Mouse (Mus musculus): Measurements from ENCODE around the gene Gm10778. TPM values are rescaled to one million over a fixed set of nuclear protein-coding genes. Genes with fewer than 3 reads are reported as not detected.
"Not testable (repeated sequence)": the region's sequence is repeated elsewhere in the genome, so short reads cannot be mapped to it uniquely, and the experiment has no call there.

Gene Gm10778
- polyA plus RNA-seq, 1 experiment from 2014 or later: 1.7 TPM

DNA sequence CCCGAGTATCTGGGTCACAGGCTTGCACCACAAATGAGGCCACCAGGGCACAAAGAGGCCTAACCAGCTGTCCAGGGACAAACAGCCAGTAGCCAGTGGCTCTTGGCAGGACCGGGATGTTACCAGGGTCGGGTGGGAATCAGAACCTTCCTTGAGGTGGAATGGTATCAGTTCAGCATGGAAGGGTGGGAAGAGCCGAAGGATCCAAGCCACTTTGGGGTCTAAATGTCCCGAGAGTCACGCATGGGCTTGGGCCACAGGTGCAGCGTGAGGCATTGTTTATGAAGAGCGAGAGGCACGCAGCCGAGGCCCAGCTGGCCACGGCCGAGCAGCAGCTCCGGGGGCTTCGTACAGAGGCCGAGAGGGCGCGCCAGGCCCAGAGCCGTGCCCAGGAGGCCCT, 4.1 kb upstream of the Gm10778 start:
- Histone ChIP-seq H3K36me3 (replicated peaks) (no peaks in the 10 kb centered on the region), H3K9me3 (replicated peaks) (no peaks in the 10 kb centered on the region), H3K27me3 (no peaks in the 10 kb centered on the region), H3K4me2 (0 out of 2 replicates have a peak overlapping the region, but pooled peaks have one; percentile 99), H3K4me1 (replicated peaks) (peaks cover 34% of the 10 kb centered on the region), H3K9ac (no peak overlapping the region), H3K4me3 (replicated peaks) (no peak overlapping the region), H3K27ac (replicated peaks) (no peak overlapping the region)
- 82% methylated on average over 18 of the region's 18 CpGs for WGBS (ENCODE audit: insufficient replicate concordance)
- no peak for ATAC-seq (ENCODE audit: insufficient read depth)

DNA sequence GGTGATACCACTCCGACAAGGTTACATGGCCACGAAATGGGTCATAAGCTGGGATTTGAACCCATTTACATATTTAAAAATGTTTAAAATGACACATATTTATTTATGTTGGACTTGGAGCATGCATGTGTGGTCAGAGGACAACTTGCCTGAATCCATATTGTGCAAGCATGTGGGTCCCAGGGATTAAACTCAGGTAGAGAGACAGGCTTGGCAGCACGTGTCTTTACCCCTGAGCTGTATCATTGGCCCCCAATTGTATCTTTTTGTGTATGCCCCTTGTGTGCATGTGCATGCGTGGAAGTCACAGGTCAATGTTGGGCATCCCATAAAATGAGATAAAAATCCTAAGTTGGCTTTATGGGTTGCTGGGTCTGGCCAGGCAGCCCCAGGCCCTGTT, 3.5 kb upstream of the Gm10778 start:
- Histone ChIP-seq H3K27me3 (no peaks in the 10 kb centered on the region), H3K27ac (replicated peaks) (no peak overlapping the region), H3K4me2 (no peak overlapping the region), H3K9me3 (replicated peaks) (no peaks in the 10 kb centered on the region), H3K9ac (no peak overlapping the region), H3K4me3 (replicated peaks) (no peak overlapping the region), H3K4me1 (replicated peaks) (peaks cover 40% of the 10 kb centered on the region), H3K36me3 (replicated peaks) (no peaks in the 10 kb centered on the region)
- ATAC-seq (ENCODE audit: insufficient read depth): no peak
- WGBS (ENCODE audit: insufficient replicate concordance): 71% methylated on average over 4 of the region's 4 CpGs

DNA sequence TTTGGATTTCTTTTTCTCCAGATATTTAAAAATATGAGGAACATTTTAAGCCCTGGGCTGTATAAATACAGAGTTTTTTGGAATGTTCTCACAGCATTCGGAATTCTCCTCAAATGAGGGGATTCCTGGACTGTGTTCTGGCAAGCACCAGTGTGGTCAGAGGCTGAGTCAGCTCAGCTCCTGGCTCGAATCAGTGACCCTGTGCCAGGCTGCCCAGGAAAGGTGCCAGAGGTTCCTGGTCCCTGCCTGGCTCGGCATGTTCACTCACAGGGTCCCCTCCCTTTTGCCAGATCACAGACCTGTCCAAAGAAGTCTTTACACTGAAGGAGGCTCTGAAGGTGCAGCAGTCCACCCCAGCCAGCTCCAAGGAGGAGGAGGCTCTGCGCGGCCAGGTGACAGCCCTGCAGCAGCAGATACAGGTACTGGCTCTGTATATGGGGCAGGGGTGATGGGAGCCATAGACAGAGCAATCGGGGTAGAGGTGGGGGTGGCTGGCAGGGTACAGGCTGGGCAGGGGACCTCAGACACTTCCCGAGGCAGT, 2.8 kb upstream of the Gm10778 start:
- H3K4me2 ChIP-seq: no peak overlapping the region
- ATAC-seq (ENCODE audit: insufficient read depth): no peak
- 65% methylated on average over 7 of the region's 7 CpGs for WGBS (ENCODE audit: insufficient replicate concordance)

DNA sequence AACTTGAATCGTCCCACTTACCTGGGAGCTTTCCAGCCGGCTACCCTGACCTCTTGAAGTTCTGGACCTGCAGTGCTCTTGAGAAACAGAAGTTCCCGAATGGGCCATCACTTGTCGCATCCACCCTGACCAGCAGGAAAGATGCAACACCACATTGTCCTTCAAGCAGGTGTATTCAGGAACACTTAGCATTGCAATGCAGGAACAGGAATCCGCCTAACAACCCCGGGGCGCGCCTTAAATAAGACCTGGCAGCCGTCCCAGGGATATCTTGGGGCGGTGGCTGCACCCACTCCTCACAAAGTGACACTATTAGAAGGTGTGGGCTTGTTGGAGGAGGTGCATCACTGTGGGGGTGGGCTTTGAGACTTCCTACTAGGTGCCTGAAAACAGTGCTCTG, 6.3 kb downstream of the Gm10778 start:
- no peak overlapping the region for H3K4me2 ChIP-seq
- H3K36me3 ChIP-seq (replicated peaks): peaks cover 27% of the 10 kb centered on the region
- no peak overlapping the region for H3K9ac ChIP-seq
- WGBS (ENCODE audit: insufficient replicate concordance): 84% methylated on average over 10 of the region's 10 CpGs
- no peaks in the 10 kb centered on the region for H3K27me3 ChIP-seq
- no peak overlapping the region for H3K27ac ChIP-seq (replicated peaks)
- no peak for ATAC-seq (ENCODE audit: insufficient read depth)
- peaks cover 8% of the 10 kb centered on the region; the same call in 1 of the 2 replicates for H3K4me1 ChIP-seq (replicated peaks)
- H3K4me3 ChIP-seq (replicated peaks): no peak overlapping the region
- no peaks in the 10 kb centered on the region; the same call in 1 of the 2 replicates for H3K9me3 ChIP-seq (replicated peaks)

More for the DNA sequence above, 2.8 kb upstream of the Gm10778 start:
- Histone ChIP-seq H3K4me3 (replicated peaks) (no peak overlapping the region), H3K27ac (replicated peaks) (no peak overlapping the region), H3K9ac (no peak overlapping the region), H3K4me1 (replicated peaks) (peaks cover 43% of the 10 kb centered on the region), H3K36me3 (replicated peaks) (no peaks in the 10 kb centered on the region), H3K27me3 (no peaks in the 10 kb centered on the region), H3K9me3 (replicated peaks) (no peaks in the 10 kb centered on the region)

DNA sequence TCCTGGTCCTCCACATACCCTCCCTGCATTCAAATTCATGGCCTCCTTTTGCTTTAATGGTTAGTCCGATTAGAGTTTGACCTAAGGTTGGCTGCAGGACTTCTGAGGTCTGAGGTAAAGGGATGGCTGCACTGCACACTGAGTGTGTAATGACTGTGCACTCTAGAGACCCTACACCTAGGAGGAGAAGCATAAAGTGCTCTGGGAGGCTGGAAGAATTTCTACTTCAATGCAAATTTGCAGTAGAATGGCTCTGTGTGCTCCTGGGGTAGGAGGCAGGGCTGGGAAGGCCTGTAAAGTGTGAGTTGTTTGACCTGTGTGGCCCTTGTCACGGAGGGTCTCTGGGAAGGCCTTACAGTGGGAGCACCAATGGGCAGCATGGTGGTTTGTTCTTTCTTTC, 7.3 kb downstream of the Gm10778 start:
- 94% methylated on average over 2 of the region's 2 CpGs for WGBS (ENCODE audit: insufficient replicate concordance)
- 0 out of 2 replicates have a peak, but pooled peaks cover 2% of the 10 kb centered on the region for H3K4me1 ChIP-seq (replicated peaks)
- H3K9me3 ChIP-seq (replicated peaks): no peaks in the 10 kb centered on the region; the same call in 1 of the 2 replicates
- H3K27me3 ChIP-seq: no peaks in the 10 kb centered on the region
- H3K4me2 ChIP-seq: no peak overlapping the region
- H3K9ac ChIP-seq: no peak overlapping the region
- peaks cover 27% of the 10 kb centered on the region for H3K36me3 ChIP-seq (replicated peaks)
- H3K4me3 ChIP-seq (replicated peaks): no peak overlapping the region
- no peak overlapping the region for H3K27ac ChIP-seq (replicated peaks)
- ATAC-seq (ENCODE audit: insufficient read depth): no peak

DNA sequence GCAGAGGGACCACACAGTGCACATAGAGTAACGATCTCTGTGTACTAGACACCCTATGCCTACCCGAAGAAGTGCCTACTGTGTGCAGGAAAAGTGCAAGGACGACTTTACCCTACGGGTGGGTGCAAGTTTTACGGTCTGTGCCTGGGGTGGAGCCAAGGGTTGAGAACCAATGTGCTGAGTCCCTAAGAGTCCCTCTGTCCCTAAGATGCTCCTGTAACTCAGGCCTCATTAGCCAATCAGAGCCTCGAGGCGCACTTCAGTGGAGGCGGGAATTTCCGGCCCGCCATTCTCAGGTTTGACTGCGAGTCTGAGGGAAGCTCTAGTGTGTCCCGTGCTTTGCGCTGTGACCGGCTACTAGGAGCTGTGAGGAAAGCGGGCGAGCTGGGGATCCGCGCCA, 38.3 kb downstream of the Gm10778 start:
- ATAC-seq (ENCODE audit: insufficient read depth); H3K4me1 ChIP-seq (replicated peaks); H3K4me3 ChIP-seq (replicated peaks); H3K9me3 ChIP-seq (replicated peaks); H3K27ac ChIP-seq (replicated peaks); H3K27me3 ChIP-seq; H3K9ac ChIP-seq; H3K4me2 ChIP-seq; H3K36me3 ChIP-seq (replicated peaks): not testable (repeated sequence)
- no CpG with 5 or more reads among the region's 18 CpGs for WGBS (ENCODE audit: insufficient replicate concordance)

DNA sequence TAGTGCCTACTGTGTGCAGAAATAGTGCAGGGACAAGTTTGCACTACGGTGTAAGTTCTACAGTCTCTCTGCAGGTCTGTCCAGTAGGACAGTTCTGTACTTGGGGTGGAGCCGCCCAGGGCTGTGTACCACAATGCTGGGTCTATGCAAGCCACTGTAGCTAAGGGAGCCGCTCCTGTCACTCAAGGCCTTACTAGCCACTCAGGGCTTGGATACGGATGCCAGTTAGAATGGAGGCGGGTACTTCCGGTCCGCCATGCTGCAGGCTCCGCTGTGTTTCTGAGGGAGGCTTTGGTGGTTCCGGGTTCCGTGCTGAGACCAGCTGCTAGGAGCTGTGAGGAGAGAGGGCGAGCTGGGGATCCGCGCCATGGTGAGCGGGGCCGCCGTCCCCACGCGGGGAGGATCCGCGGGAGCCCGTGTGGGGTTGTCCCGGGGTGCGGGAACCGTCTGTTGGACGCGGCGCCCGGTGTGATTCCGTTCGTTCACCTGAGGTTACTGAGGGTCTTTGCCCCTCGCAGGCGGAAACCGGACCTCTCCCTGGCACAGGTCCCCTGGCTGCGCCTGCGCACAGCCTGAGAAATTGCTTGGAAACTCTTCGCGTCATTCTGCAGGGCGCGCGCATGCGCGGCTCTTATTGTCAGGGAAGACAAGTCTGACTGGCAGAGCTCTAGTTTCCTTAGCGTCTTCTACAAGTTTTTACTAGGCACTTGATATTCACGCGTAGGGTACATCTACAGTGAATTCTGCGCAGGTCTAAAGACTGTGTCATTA, 55.9 kb downstream of the Gm10778 start, which contains the start of gene Zfp433:
Gene Zfp433, plus strand, starts transcription at position 295 of the 771 bp plus-strand sequence.
- H3K4me1 ChIP-seq (replicated peaks); H3K4me3 ChIP-seq (replicated peaks); H3K36me3 ChIP-seq (replicated peaks); H3K9me3 ChIP-seq (replicated peaks); H3K4me2 ChIP-seq; H3K27me3 ChIP-seq; H3K9ac ChIP-seq; H3K27ac ChIP-seq (replicated peaks): not testable (repeated sequence)
- WGBS (ENCODE audit: insufficient replicate concordance): no CpG with 5 or more reads among the region's 46 CpGs
- ATAC-seq (ENCODE audit: insufficient read depth): peak; percentile 99

Other genes with a start within 250 kb of the Gm10778 start
- 9.5 and 11.5 TPM in 2 replicates for gene Nfic, start 193.4 kb upstream of the Gm10778 start, polyA plus RNA-seq (2015; fragmentation: Nextera tagmentation; extraction: Ambion mirVana)
- 0.02 TPM in 1 of 2 replicates, not detected in the other for gene Celf5, start 166.3 kb upstream of the Gm10778 start, polyA plus RNA-seq (2015; fragmentation: Nextera tagmentation; extraction: Ambion mirVana)
- gene Ncln, start 152.7 kb upstream of the Gm10778 start, polyA plus RNA-seq (2015; fragmentation: Nextera tagmentation; extraction: Ambion mirVana): 43.7 and 52.0 TPM in 2 replicates
- gene S1pr4, start 148.9 kb upstream of the Gm10778 start, polyA plus RNA-seq (2015; fragmentation: Nextera tagmentation; extraction: Ambion mirVana): 4.1 and 5.4 TPM in 2 replicates
- gene Gna15, start 124.8 kb upstream of the Gm10778 start, polyA plus RNA-seq (2015; fragmentation: Nextera tagmentation; extraction: Ambion mirVana): 4.3 and 5.6 TPM in 2 replicates
- 20.3 and 24.6 TPM in 2 replicates for gene Gna11, start 103.9 kb upstream of the Gm10778 start, polyA plus RNA-seq (2015; fragmentation: Nextera tagmentation; extraction: Ambion mirVana)
- gene Aes, start 89.6 kb upstream of the Gm10778 start, polyA plus RNA-seq (2015; fragmentation: Nextera tagmentation; extraction: Ambion mirVana): 243 and 271 TPM in 2 replicates
- gene Tle2, start 74.5 kb upstream of the Gm10778 start, polyA plus RNA-seq (2015; fragmentation: Nextera tagmentation; extraction: Ambion mirVana): 2.2 and 2.6 TPM in 2 replicates
- 3.5 TPM in 2 replicates for gene Tle6, start 48.0 kb upstream of the Gm10778 start, polyA plus RNA-seq (2015; fragmentation: Nextera tagmentation; extraction: Ambion mirVana)
- gene BC025920, start 42.8 kb upstream of the Gm10778 start, polyA plus RNA-seq (2015; fragmentation: Nextera tagmentation; extraction: Ambion mirVana): 0.23 and 0.24 TPM in 2 replicates
- gene Sirt6, start 21.3 kb upstream of the Gm10778 start, polyA plus RNA-seq (2015; fragmentation: Nextera tagmentation; extraction: Ambion mirVana): 7.7 and 9.1 TPM in 2 replicates
- gene Ankrd24, start 20.5 kb upstream of the Gm10778 start, polyA plus RNA-seq (2015; fragmentation: Nextera tagmentation; extraction: Ambion mirVana): 1.8 and 2.3 TPM in 2 replicates
- gene Zfp433, start 55.8 kb downstream of the Gm10778 start, polyA plus RNA-seq (2015; fragmentation: Nextera tagmentation; extraction: Ambion mirVana): 4.0 and 4.3 TPM in 2 replicates
- gene Gm3055, start 122.1 kb downstream of the Gm10778 start, polyA plus RNA-seq (2015; fragmentation: Nextera tagmentation; extraction: Ambion mirVana): 0.74 and 0.86 TPM in 2 replicates
- gene Gm4767, start 163.1 kb downstream of the Gm10778 start, polyA plus RNA-seq (2015; fragmentation: Nextera tagmentation; extraction: Ambion mirVana): 0.86 TPM in 2 replicates
- 1.4 and 2.0 TPM in 2 replicates for gene Gm32687, start 214.9 kb downstream of the Gm10778 start, polyA plus RNA-seq (2015; fragmentation: Nextera tagmentation; extraction: Ambion mirVana)

Measured in liver, embryonic 15.5 days (tissue).